Mouse (Mus musculus) embryonic fibroblast, embryonic 13.5 days (primary cell): ENCODE results near the gene Creb3l1.

Experiments used
- CTCF ChIP-seq: IDR thresholded peaks from 2 replicates; pipeline ENCODE4 v1.5.1; 2011; ENCODE audit warnings: mild to moderate bottlenecking, control low read depth, low read length, moderate library complexity, borderline replicate concordance; ENCODE audit not compliant: insufficient read depth
- POLR2A ChIP-seq: IDR thresholded peaks from 2 replicates; pipeline ENCODE4 v1.6.1; 2011; ENCODE audit warnings: low read depth, mild to moderate bottlenecking, control low read depth, low read length, moderate library complexity

DNA sequence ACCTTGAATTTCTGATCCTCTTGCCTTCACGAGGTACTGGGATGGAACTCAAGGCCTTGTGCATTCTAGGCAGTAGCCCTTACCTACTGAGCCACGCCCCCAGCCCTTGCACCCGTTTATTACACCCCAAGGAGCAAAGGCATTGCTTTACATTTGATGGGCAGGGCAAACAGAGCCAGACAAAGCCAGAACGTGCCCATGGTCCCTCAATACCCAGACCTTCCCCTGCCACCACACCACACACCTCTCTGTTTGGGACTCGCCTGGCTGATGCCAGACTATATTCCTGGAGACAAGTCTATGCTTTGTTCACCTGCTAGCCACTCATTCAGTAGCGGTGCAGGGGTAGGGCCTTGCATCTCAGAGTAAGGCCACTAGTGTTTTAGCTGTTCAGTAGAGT, 17.8 kb downstream of the Creb3l1 start:
- no peak for TF ChIP-seq CTCF
- TF ChIP-seq POLR2A, result no peak
